Mouse (Mus musculus) G1E (cell line): Measurements from ENCODE around the gene Nup210. TPM values are rescaled to one million over a fixed set of nuclear protein-coding genes. Genes with fewer than 3 reads are reported as not detected.
A peak's percentile ranks its signal among the peaks of the same experiment; 100 is the strongest.
"Not testable (repeated sequence)": the region's sequence is repeated elsewhere in the genome, so short reads cannot be mapped to it uniquely, and the experiment has no call there.

Experiments used
- ATAC-seq: 2 replicates; pipeline ENCODE4 v1.8.0; 2016; ENCODE audit warnings: mild to moderate bottlenecking; ENCODE audit not compliant: insufficient number of reproducible peaks, poor library complexity, low FRiP score, severe bottlenecking; ENCODE audit errors: extremely low read depth
- DNase-seq: peaks from one replicate; pipeline ENCODE4 v3.0.0; 2012; ENCODE audit warnings: low spot score
- H3K27me3 ChIP-seq: 2 replicates; pipeline ENCODE4 v1.6.1; 2012; ENCODE audit warnings: mild to moderate bottlenecking, low read length, inconsistent platforms; ENCODE audit not compliant: insufficient read depth
- H3K36me3 ChIP-seq: replicated peaks from 2 replicates; pipeline ENCODE3; 2012; ENCODE audit warnings: mild to moderate bottlenecking, inconsistent platforms
- H3K4me1 ChIP-seq: 2 replicates; pipeline ENCODE4 v1.6.1; 2012; ENCODE audit warnings: low read depth, low read length, inconsistent platforms, mixed read lengths; ENCODE audit not compliant: insufficient read depth
- H3K4me3 ChIP-seq: 2 replicates; pipeline ENCODE4 v1.5.1; 2012; ENCODE audit warnings: low read depth, mild to moderate bottlenecking, inconsistent platforms, low read length, moderate library complexity, mixed read lengths
- H3K9me3 ChIP-seq: replicated peaks from 2 replicates; pipeline ENCODE4 v1.6.1; 2012; ENCODE audit warnings: inconsistent platforms
- CTCF ChIP-seq: IDR thresholded peaks from 2 replicates; pipeline ENCODE4 v1.5.1; 2012; ENCODE audit warnings: low read depth, low read length, inconsistent platforms, mixed read lengths
- GATA1 ChIP-seq: IDR thresholded peaks from 2 replicates; pipeline ENCODE4 v1.6.1; 2012; ENCODE audit warnings: borderline replicate concordance, low read length, inconsistent platforms, mixed read lengths
- GATA2 ChIP-seq: IDR thresholded peaks from 2 replicates; pipeline ENCODE4 v1.6.1; 2012; ENCODE audit warnings: low read depth, low read length, inconsistent platforms, borderline replicate concordance
- POLR2AphosphoS5 ChIP-seq: IDR thresholded peaks from 2 replicates; pipeline ENCODE4 v1.6.1; 2012; ENCODE audit warnings: low read depth, low read length, inconsistent platforms; ENCODE audit not compliant: insufficient replicate concordance
- TAL1 ChIP-seq: conservative IDR thresholded peaks from 2 replicates; pipeline ENCODE4 v1.6.1; 2012; ENCODE audit warnings: low read depth, low read length, inconsistent platforms, mixed read lengths
- polyA plus RNA-seq: library from polyadenylated mRNA; stranded (reverse); fragments of >175 nt; gene quantifications from 2 replicates; pipeline ENCODE4 v1.2.3, GENCODE M21; 2012
- total RNA-seq, 2 experiments: library from RNA; stranded (forward) in 1 of 2; stranded (reverse) in 1 of 2; fragments of 200-1000 nt in 1 of 2; fragments of >200 nt in 1 of 2; fragmentation: Nextera tagmentation in 1 of 2; gene quantifications; 2 replicates each; pipeline ENCODE4 v1.2.3; 2014 to 2017

Nup210 gene
- total and polyA plus RNA-seq, 3 experiments = 29.7 to 97.7 (median 90.0) TPM

GRCm38 (mm10) chr6:91108917-91109450 is 7.6 kb downstream of the Nup210 start:
- Histone ChIP-seq H3K4me1 (peaks cover 81% of the 10 kb centered on the region), H3K27me3 (no peaks in the 10 kb centered on the region), H3K4me3 (no peak overlapping the region), H3K36me3 (peaks cover 78% of the 10 kb centered on the region), H3K9me3 (no peaks in the 10 kb centered on the region)
- TF ChIP-seq POLR2AphosphoS5 = no peak
- TF ChIP-seq CTCF = no peak
- TF ChIP-seq GATA1 = no peak
- TF ChIP-seq GATA2 = no peak
- no peak for TF ChIP-seq TAL1
- ATAC-seq (no peak), DNase-seq (no peak)

DNA sequence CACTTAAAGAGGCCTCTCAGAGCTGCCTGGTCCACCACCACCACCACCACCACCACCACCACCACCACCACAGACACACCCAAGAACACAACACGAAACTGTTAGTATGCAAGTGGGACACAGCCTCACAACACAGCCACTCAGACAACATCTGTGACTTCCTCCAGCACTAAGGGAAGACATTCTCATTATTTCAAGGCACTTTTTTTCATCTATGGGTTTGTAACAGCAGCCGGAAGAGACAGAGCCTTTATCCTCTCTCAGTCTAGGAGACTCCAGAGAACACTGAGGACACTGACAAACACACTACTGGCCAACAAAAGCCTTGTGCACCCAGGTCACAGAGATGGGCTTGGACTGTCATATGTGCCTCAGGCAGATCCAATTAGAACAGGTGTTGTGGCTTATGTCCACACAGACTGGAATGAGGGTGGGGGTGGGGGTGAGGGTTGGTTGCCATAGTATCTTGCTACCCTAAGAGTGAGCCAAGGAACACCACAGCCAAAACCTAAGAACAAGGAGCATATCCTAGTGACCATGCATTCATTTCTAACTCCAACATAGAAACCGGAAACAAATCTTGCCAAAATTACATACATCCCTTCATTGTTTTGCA is 8.2 kb downstream of the Nup210 start:
- DNase-seq = no peak
- no peaks in the 10 kb centered on the region for H3K9me3 ChIP-seq
- peaks cover 82% of the 10 kb centered on the region for H3K36me3 ChIP-seq
- peaks cover 77% of the 10 kb centered on the region for H3K4me1 ChIP-seq
- H3K27me3 ChIP-seq = no peaks in the 10 kb centered on the region
- no peak for ATAC-seq
- no peak overlapping the region for H3K4me3 ChIP-seq
- TF ChIP-seq CTCF (no peak), POLR2AphosphoS5 (no peak), GATA2 (no peak), TAL1 (no peak), GATA1 (no peak)

DNA sequence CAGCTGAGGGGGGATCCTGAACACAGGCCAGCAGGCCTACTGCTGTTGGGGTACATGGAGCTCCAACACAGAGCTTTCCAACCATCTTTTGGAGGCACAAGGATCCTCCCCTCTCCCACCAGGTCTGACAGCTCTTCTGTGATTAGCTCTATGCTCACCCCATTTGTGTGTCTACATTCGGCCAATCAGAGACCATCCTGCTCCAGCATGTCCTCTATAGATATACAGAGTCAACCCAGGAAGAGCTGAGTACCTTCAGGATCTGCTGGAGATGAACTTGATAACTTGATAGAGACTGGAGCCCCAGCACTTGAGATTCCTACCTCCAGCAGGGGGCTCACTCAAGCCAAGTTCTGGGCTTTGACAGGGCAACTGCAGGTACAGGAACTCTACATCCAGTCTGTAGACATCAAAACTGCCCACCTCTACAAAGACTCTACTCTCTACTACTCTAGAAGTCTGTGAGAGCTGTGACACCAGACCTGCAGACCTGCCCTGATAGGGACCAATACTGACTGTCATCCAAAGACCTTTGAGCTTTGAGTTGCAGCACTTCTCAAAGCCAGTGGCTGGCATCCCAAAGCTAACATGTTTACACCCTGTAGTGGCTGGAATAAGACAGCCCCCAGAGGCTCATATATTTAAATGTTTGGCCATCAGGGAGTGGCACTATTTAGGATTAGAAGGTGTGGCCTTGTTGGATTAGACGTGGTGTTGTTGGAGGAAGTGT is 11.1 kb downstream of the Nup210 start:
- Histone ChIP-seq H3K4me1 (peaks cover 64% of the 10 kb centered on the region), H3K9me3 (no peaks in the 10 kb centered on the region), H3K27me3 (no peaks in the 10 kb centered on the region), H3K4me3 (no peak overlapping the region), H3K36me3 (peaks cover 85% of the 10 kb centered on the region)
- DNase-seq (no peak), ATAC-seq (no peak)
- no peak for TF ChIP-seq GATA2
- TF ChIP-seq TAL1 = no peak
- TF ChIP-seq POLR2AphosphoS5 = no peak
- no peak for TF ChIP-seq CTCF
- no peak for TF ChIP-seq GATA1

DNA sequence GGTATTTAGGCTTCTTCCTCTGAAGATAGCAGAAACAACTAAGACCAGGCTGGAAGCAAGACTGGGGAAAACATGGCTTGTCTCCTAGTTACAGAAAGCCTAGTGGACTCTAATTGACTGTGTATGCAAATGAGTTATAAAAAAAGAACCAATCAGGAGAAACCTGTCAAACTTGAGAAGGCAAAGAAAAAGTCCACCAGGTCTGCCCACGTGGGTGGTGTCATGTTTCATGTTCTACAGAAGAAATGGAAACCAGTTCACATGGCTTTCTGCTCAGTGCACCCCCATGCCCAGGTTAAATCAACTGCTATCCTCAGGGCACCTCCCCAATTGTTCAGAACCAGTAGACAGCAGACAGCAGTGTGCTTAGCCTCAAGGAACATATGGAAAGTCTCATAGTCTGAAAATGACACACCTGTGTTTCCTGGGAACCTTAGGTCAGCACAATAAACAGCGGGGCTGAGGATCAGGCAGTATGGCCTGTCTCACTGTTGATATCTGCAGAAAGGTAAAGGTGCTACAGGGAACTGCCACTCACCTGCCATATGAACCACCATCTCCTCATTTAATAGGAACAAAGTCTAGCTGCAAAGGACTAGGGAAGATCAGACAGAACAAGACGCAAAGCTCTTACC is 11.7 kb downstream of the Nup210 start:
- H3K36me3 ChIP-seq = peaks cover 89% of the 10 kb centered on the region

GRCm38 (mm10) chr6:91103421-91103820 is 13.2 kb downstream of the Nup210 start:
- H3K4me3 ChIP-seq, ATAC-seq, H3K27me3 ChIP-seq, H3K9me3 ChIP-seq, DNase-seq: not testable (repeated sequence)
- Histone ChIP-seq H3K4me1 (peaks cover 49% of the 10 kb centered on the region), H3K36me3 (peaks cover 92% of the 10 kb centered on the region)

More for the DNA sequence above, 11.7 kb downstream of the Nup210 start:
- no peak overlapping the region for H3K4me3 ChIP-seq
- H3K9me3 ChIP-seq = no peaks in the 10 kb centered on the region
- peaks cover 61% of the 10 kb centered on the region for H3K4me1 ChIP-seq
- no peaks in the 10 kb centered on the region for H3K27me3 ChIP-seq
- peak; percentile 58 for ATAC-seq
- TF ChIP-seq GATA1 (no peak), CTCF (no peak), POLR2AphosphoS5 (no peak), TAL1 (no peak), GATA2 (no peak)
- peak; percentile 33 for DNase-seq

DNA sequence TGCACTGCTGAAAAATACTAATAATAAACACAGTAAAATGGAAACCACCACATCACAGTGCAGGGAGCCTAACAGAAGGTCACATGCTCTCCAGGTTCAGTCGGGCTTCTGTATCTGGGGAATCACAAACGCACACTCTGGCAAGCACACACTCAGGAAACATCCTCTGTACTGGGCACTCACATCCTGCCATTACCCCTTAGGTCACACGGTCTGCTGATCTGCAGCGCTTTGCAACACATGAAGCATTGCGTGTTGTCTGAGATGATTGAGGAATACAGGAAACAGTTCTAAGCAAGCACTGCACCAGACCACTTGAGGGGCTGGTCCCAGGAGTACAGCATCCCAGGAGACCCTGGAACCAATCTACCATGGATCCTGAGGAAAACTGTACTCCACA is 16.0 kb downstream of the Nup210 start:
- DNase-seq (no peak), ATAC-seq (no peak)
- H3K4me1 ChIP-seq = peaks cover 26% of the 10 kb centered on the region
- no peaks in the 10 kb centered on the region for H3K27me3 ChIP-seq
- no peaks in the 10 kb centered on the region for H3K9me3 ChIP-seq
- no peak overlapping the region for H3K4me3 ChIP-seq
- peaks cover 91% of the 10 kb centered on the region for H3K36me3 ChIP-seq
- TF ChIP-seq GATA1 = no peak
- TF ChIP-seq CTCF = no peak
- no peak for TF ChIP-seq TAL1
- TF ChIP-seq POLR2AphosphoS5 = no peak
- no peak for TF ChIP-seq GATA2
